Mouse (Mus musculus): ENCODE results near the gene Hmox2. TPM values are rescaled to one million over a fixed set of nuclear protein-coding genes. Genes with fewer than 3 reads are reported as not detected.

Gene Hmox2
- polyA plus RNA-seq, 1 experiment from 2014 or later: 91.9 TPM

- Histone ChIP-seq H3K4me1 (no peaks in the 10 kb centered on the region), H3K9me3 (no peaks in the 10 kb centered on the region), H3K36me3 (replicated peaks) (peaks cover 99% of the 10 kb centered on the region), H3K27me3 (replicated peaks; ENCODE audit: low read depth, poor library complexity, severe bottlenecking) (no peaks in the 10 kb centered on the region), H3K4me3 (no peak overlapping the region), H3K27ac (replicated peaks) (no peak overlapping the region)
- 51% methylated on average over 1 of the region's 1 CpGs for WGBS
- no peak for DNase-seq (ENCODE audit: low spot score)
These were observed 23.5 kb upstream of the Hmox2 start for GRCm38 (mm10) chr16:4702646-4703045.

- Histone ChIP-seq H3K4me3 (no peak overlapping the region), H3K27ac (replicated peaks) (no peak overlapping the region), H3K4me1 (no peaks in the 10 kb centered on the region), H3K9me3 (no peaks in the 10 kb centered on the region), H3K27me3 (replicated peaks; ENCODE audit: low read depth, poor library complexity, severe bottlenecking) (no peaks in the 10 kb centered on the region), H3K36me3 (replicated peaks) (peaks cover 100% of the 10 kb centered on the region)
- 69% methylated on average over 4 of the region's 4 CpGs for WGBS
- DNase-seq (ENCODE audit: low spot score): no peak
These were observed 20.6 kb upstream of the Hmox2 start for GRCm38 (mm10) chr16:4705541-4705940.

- Histone ChIP-seq H3K27me3 (replicated peaks; ENCODE audit: low read depth, poor library complexity, severe bottlenecking) (no peaks in the 10 kb centered on the region), H3K4me3 (no peak overlapping the region), H3K36me3 (replicated peaks) (peaks cover 100% of the 10 kb centered on the region), H3K27ac (replicated peaks) (no peak overlapping the region), H3K4me1 (no peaks in the 10 kb centered on the region), H3K9me3 (no peaks in the 10 kb centered on the region)
- DNase-seq (ENCODE audit: low spot score): no peak
- WGBS: 93% methylated on average over 4 of the region's 4 CpGs
These were observed 15.0 kb upstream of the Hmox2 start for GRCm38 (mm10) chr16:4711173-4711572.

DNA sequence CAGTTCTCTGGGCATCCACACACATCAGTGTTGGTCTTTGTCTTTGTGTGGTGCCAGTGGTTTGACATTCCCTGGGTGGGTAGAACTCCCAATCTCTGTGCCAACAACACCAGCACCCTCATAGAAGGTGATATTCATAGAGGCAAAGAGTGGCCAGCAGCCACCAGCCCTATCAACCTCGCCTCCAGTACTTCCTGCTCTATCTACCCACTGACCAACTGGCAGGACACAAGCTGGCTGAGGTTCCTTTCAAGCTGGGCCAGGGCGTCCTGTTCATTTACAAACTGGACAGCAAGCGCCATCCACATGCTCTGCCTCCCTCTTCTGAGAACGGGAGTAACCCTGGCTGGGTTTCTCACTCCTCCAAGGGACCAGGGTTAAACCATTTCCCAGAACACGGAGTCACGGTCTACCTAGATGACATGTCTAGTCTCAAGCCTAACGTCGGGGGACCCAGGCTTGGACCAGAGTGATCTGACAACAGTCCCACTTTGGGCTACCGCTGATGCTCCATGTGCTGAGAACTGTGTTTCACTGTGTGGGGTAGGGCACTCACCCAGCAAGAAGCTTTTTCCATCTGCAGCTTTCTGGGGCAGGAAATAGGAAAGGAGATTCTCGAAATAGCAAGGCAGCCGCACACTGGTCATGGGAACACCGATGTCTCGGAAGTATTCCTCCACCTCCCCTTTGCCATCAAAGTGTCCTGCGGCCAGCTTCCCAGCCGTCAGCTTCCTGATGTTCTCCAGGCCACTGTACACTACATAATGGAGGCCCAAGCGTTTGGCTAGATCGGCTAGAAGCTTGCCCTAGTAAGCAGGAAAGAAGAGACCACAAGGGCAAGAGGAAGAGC lies 12.1 kb upstream of the Hmox2 start:
- WGBS: 93% methylated on average over 17 of the region's 17 CpGs
- Histone ChIP-seq H3K4me1 (peaks cover 7% of the 10 kb centered on the region), H3K27ac (replicated peaks) (no peak overlapping the region), H3K36me3 (replicated peaks) (peaks cover 79% of the 10 kb centered on the region), H3K9me3 (no peaks in the 10 kb centered on the region), H3K27me3 (replicated peaks; ENCODE audit: low read depth, poor library complexity, severe bottlenecking) (no peaks in the 10 kb centered on the region), H3K4me3 (no peak overlapping the region)
- DNase-seq (ENCODE audit: low spot score): no peak

GRCm38 (mm10) chr16:4717866-4718265 lies 8.3 kb upstream of the Hmox2 start:
- WGBS: 77% methylated on average over 3 of the region's 3 CpGs
- DNase-seq (ENCODE audit: low spot score): no peak
- Histone ChIP-seq H3K36me3 (replicated peaks) (peaks cover 41% of the 10 kb centered on the region), H3K27me3 (replicated peaks; ENCODE audit: low read depth, poor library complexity, severe bottlenecking) (no peaks in the 10 kb centered on the region), H3K27ac (replicated peaks) (no peak overlapping the region), H3K9me3 (no peaks in the 10 kb centered on the region), H3K4me3 (peak overlapping the region; percentile 79), H3K4me1 (peaks cover 13% of the 10 kb centered on the region)

DNA sequence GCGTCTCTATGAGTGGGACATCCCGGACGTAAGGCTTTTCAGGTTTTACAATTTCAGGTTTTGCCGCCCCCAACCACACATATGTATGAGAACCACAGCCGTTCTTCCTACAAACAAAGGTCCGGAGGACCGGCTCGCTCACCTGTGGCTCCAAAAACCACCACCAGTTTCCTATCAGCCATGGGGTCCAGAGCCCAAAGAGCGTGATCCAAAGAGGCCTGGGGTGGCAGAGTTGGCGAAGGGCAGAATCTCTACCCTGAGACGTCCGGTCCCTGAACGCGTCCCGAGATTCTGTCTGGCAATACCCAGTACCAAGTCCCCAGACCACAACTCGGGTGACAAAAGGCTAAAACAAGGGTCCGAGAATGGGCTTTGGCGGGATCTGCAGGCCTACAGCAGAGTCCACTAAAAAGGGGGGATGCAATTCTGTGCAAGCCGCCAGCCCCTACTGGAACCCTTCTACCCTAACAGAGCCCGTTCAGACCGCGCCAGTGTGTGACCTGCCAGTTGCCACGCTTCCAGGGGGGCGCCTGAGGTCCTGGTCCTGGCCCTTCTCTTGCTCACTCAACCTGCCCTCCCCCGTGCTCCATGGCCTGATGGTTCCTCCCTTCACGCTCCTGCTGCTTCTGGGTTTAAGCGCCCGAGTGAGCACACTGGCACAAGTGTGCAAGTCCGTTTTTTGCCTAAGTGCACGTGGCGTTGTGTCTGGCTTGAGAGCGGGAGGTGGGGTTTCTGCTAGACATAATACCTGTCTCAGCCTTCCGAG lies 7.2 kb upstream of the Hmox2 start, which contains the start of gene Nmral1:
TSS of gene Nmral1 (minus strand) at position 604 of the 766 bp plus-strand sequence.
- peak within 1 kb of the TSS; percentile 98 for H3K27ac ChIP-seq (replicated peaks)
- H3K27me3 ChIP-seq (replicated peaks; ENCODE audit: low read depth, poor library complexity, severe bottlenecking): no peaks in the 10 kb centered on the region
- peak within 1 kb of the TSS; percentile 79 for H3K4me3 ChIP-seq
- peak; percentile 85 for DNase-seq (ENCODE audit: low spot score)
- peaks cover 13% of the 10 kb centered on the region for H3K4me1 ChIP-seq
- no peaks in the 10 kb centered on the region for H3K9me3 ChIP-seq
- peaks cover 31% of the 10 kb centered on the region for H3K36me3 ChIP-seq (replicated peaks)
- WGBS: 12% methylated on average over 33 of the region's 33 CpGs

DNA sequence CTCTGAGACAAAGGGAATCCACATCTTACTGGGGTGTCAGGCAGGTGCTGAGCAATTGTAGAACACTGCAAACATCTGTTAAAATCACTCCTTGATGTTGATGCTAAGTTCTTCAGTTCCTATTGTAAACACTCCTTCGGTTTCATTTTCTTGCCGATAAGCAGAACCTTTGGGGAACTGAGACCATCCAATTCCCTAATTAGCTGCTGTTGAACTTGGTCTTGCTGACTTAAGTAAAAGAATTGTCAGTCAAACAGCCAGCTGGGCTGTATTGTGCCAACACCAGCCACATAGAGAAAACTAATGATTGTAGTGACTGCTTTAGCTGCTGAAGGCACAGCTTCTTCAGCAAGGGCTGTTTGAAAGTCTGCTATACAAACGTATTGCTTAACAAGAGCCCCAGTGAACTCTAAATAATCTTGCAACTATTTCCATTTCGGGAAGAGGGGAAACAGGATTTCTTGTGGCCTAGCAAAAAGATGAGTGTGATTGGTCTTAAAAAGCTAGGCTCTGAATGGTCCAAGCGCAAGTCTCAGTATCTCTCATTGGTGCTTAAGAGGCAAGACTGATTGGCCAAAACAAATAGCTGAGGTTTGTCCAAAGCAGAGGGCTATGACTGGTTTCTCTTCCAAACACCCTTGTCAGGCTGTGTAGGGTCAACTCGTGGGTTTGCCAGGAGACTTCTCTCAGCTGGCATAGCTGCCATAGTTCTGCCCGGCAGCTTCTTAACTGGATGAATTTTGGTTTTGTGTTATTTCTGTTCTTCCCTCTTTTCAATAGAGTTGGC lies 3.8 kb upstream of the Hmox2 start:
- 80% methylated on average over 7 of the region's 7 CpGs for WGBS
- Histone ChIP-seq H3K27me3 (replicated peaks; ENCODE audit: low read depth, poor library complexity, severe bottlenecking) (no peaks in the 10 kb centered on the region), H3K27ac (replicated peaks) (no peak overlapping the region), H3K9me3 (no peaks in the 10 kb centered on the region), H3K4me1 (peaks cover 22% of the 10 kb centered on the region), H3K4me3 (no peak overlapping the region), H3K36me3 (replicated peaks) (no peaks in the 10 kb centered on the region)
- no peak for DNase-seq (ENCODE audit: low spot score)

DNA sequence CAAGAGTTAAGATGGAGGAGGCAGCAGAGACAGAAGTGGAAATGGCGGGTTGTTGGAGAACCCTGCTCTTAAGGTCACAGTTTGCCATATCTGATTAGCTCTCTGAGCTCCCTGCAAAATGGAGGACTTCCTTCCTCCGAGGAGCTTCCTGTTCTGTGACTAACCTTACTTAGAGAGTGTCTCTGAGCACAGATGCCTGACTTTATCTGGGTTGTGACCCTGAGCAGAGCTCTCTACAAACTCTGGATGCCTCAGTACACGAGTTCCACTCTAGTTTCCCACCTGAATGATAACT lies 3.3 kb upstream of the Hmox2 start:
- no peak overlapping the region for H3K4me3 ChIP-seq
- WGBS: 76% methylated on average over 3 of the region's 3 CpGs
- H3K9me3 ChIP-seq: no peaks in the 10 kb centered on the region
- no peaks in the 10 kb centered on the region for H3K36me3 ChIP-seq (replicated peaks)
- H3K4me1 ChIP-seq: peaks cover 23% of the 10 kb centered on the region
- H3K27me3 ChIP-seq (replicated peaks; ENCODE audit: low read depth, poor library complexity, severe bottlenecking): no peaks in the 10 kb centered on the region
- DNase-seq (ENCODE audit: low spot score): no peak
- no peak overlapping the region for H3K27ac ChIP-seq (replicated peaks)

- DNase-seq (ENCODE audit: low spot score): no peak
- WGBS: 76% methylated on average over 4 of the region's 4 CpGs
- no peak overlapping the region for H3K27ac ChIP-seq (replicated peaks)
- H3K36me3 ChIP-seq (replicated peaks): peaks cover 5% of the 10 kb centered on the region; the same call in 1 of the 2 replicates
- no peak overlapping the region for H3K4me3 ChIP-seq
- H3K27me3 ChIP-seq (replicated peaks; ENCODE audit: low read depth, poor library complexity, severe bottlenecking): no peaks in the 10 kb centered on the region
- no peaks in the 10 kb centered on the region for H3K9me3 ChIP-seq
- peaks cover 17% of the 10 kb centered on the region for H3K4me1 ChIP-seq
These were observed 895 bp upstream of the Hmox2 start for GRCm38 (mm10) chr16:4725266-4725665.

GRCm38 (mm10) chr16:4726528-4727128 lies 467 bp downstream of the Hmox2 start:
- H3K9me3 ChIP-seq: no peaks in the 10 kb centered on the region
- H3K27ac ChIP-seq (replicated peaks): peak overlapping the region; percentile 88
- peaks cover 8% of the 10 kb centered on the region; the same call in 1 of the 2 replicates for H3K36me3 ChIP-seq (replicated peaks)
- no peaks in the 10 kb centered on the region for H3K27me3 ChIP-seq (replicated peaks; ENCODE audit: low read depth, poor library complexity, severe bottlenecking)
- H3K4me1 ChIP-seq: peaks cover 17% of the 10 kb centered on the region
- WGBS: under 1% methylated on average over 40 of the region's 40 CpGs
- H3K4me3 ChIP-seq: peak overlapping the region; percentile 78
- DNase-seq (ENCODE audit: low spot score): no peak

- Histone ChIP-seq H3K36me3 (replicated peaks) (peaks cover 8% of the 10 kb centered on the region; the same call in 1 of the 2 replicates), H3K27me3 (replicated peaks; ENCODE audit: low read depth, poor library complexity, severe bottlenecking) (no peaks in the 10 kb centered on the region), H3K27ac (replicated peaks) (no peak overlapping the region), H3K4me1 (peaks cover 17% of the 10 kb centered on the region), H3K4me3 (peak overlapping the region; percentile 78), H3K9me3 (no peaks in the 10 kb centered on the region)
- DNase-seq (ENCODE audit: low spot score): no peak
- 98% methylated on average over 1 of the region's 1 CpGs for WGBS
These were observed 1.4 kb downstream of the Hmox2 start for GRCm38 (mm10) chr16:4727526-4727925.

DNA sequence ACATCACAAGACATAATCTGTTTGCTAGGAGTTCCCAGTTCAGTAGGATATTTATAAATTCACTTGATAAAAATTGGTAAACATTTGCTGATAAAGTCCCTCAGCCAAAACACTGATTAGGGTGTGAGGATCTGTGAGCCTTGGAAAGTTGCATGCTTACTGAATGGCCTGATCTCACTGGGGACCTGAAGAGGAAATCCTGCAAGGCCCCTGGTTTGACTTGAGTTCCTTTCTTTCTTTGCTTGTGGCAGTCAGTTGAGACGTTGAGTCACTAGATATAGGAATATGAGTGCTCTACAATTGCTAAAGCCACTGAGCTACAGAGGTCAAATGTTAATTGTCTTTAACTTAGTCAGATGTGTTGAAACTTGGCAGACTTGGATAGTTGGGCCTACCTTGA lies 1.8 kb downstream of the Hmox2 start:
- no peak overlapping the region for H3K4me3 ChIP-seq
- H3K27me3 ChIP-seq (replicated peaks; ENCODE audit: low read depth, poor library complexity, severe bottlenecking): no peaks in the 10 kb centered on the region
- WGBS: 48% methylated on average over 1 of the region's 1 CpGs
- no peak overlapping the region for H3K27ac ChIP-seq (replicated peaks)
- peaks cover 17% of the 10 kb centered on the region for H3K4me1 ChIP-seq
- peaks cover 8% of the 10 kb centered on the region; the same call in 1 of the 2 replicates for H3K36me3 ChIP-seq (replicated peaks)
- no peak for DNase-seq (ENCODE audit: low spot score)
- no peaks in the 10 kb centered on the region for H3K9me3 ChIP-seq
